Mouse (Mus musculus): ENCODE data around the gene Slc25a44.

DNA sequence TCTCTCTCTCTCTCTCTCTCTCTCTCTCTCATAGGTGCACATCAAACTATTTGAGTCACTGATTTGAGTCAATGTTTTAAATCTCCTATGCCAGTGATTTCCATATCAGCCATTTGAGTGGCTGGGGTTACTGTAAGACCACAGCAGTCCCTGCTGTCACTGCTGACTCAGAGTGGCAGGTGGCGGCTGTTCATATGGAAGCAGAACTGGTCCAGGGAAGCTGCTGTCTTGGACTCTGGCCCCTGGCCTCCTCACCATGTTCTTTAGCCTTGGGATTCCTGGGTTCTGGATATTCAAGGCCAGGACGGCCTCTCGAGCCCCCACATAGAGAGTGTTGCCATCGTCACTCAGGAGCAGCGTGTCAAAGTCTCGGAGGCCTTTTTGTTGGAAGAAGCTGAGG lies 27.8 kb upstream of the Slc25a44 start:
- TF ChIP-seq CTCF (IDR thresholded peaks at IDR 0.05; ENCODE audit: low read depth, low read length), result no peak
- TF ChIP-seq EP300 (IDR thresholded peaks at IDR 0.05; ENCODE audit: insufficient read depth, low read depth, low read length), result no peak

Data from ES-Bruce4 (cell line).